23 mouse cellular contexts compared by ENCODE assay signal in genomic region chr14:27985201-27985600, GRCm38 (mm10).
DNase-seq lines count a peak whose midpoint lies in the region; ATAC-seq and TF ChIP-seq lines count a peak whose summit lies in the region.
"Had no signal": no experiment of that assay in that cellular context is flagged by ENCODE, and none has a peak within 500 bp of the region (broad histone marks: within the 10 kb centered on the region; RNA-seq: fewer than 3 reads in every experiment).

No protein-coding gene starts in this region.

- H3K4me3 ChIP-seq in layer of hippocampus, adult 2 months: 0 out of 2 replicates have a peak overlapping the region, but pooled peaks have one; percentile 3
- H3K4me3 ChIP-seq: forebrain, embryonic 15.5 days; liver, embryonic 15.5 days; midbrain, embryonic 10.5 days; stomach, embryonic 15.5 days had no signal

- no peak for TF ChIP-seq CTCF in layer of hippocampus, adult 2 months (conservative IDR thresholded peaks at IDR 0.05)

- ATAC-seq in megakaryocyte-erythroid progenitor cell, adult 5-6 weeks (replicated peaks; ENCODE audit: low FRiP score, low TSS enrichment, poor library complexity, severe bottlenecking): no peak
- ATAC-seq: CD4-positive, CD25-positive, alpha-beta regulatory T cell, adult 4 months; forebrain, embryonic 15.5 days; intestine, postnatal 0 days; Patski had no signal

- peak; percentile 11 for DNase-seq in embryo, embryonic 10 days (ENCODE audit: low spot score)
- no peak for DNase-seq in embryo, embryonic 9.5 days (ENCODE audit: extremely low spot score)
- DNase-seq in layer of hippocampus, adult 2 months (ENCODE audit: low spot score in 2 of 2): no peak
- DNase-seq in layer of hippocampus, postnatal 25 days (ENCODE audit: extremely low spot score in 1 of 2, low spot score in 1 of 2): no peak
- DNase-seq in NIH3T3 (ENCODE audit: low read depth): peak; percentile 5
- DNase-seq in embryo, embryonic 11.5 days (ENCODE audit: low read depth, low spot score): peak; percentile 24
- DNase-seq in spleen, adult 12 weeks (ENCODE audit: low spot score): no peak
- DNase-seq: adrenal gland, adult 2 months; gastrocnemius, postnatal 14 days; heart, adult 11 months; kidney, postnatal 25 days; liver; lung, postnatal 4 days; thymus, adult 18-20 months; thymus, postnatal 36 days had no signal

- peak overlapping the region; percentile 85 for H3K27ac ChIP-seq in layer of hippocampus, adult 2 months
- H3K27ac ChIP-seq: forebrain, embryonic 15.5 days; liver, embryonic 15.5 days; midbrain, embryonic 10.5 days; stomach, embryonic 15.5 days had no signal

Comparison
In these comparisons a context has a peak if more than half of its experiments do, and no peak if none do; other contexts are left out.
1. DNase-seq: peak in embryo, embryonic 10 days (single experiment), NIH3T3 (single experiment) and embryo, embryonic 11.5 days (single experiment); none in embryo, embryonic 9.5 days (single experiment), layer of hippocampus, adult 2 months (0 of 2), layer of hippocampus, postnatal 25 days (0 of 2) and spleen, adult 12 weeks (single experiment).